ENCODE assay signal across 40 mouse cellular contexts in the genomic region with DNA sequence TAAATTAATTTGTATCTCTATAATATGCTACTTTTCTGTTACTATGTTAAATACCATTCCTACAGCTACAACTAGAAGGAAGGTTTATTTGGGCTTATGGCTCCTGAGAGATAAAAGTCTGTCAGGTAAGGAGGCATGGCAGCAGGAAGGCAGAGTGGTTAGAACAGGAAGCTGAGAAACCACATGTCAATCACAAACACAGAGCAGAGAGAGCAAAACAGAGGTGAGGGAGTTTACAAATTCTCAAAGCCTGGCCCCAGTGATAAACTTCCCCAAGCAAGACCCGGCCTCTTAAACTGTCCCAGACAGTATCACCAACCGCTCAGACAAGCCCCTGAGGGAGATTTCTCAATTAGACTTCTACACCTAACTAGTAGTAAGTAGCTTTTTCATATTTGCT. TPM values are rescaled to one million over a fixed set of nuclear protein-coding genes. Genes with fewer than 3 reads are reported as not detected.
"Had no signal": no experiment of that assay in that cellular context is flagged by ENCODE, and none has a peak within 500 bp of the region (broad histone marks: within the 10 kb centered on the region; RNA-seq: fewer than 3 reads in every experiment).

No protein-coding gene starts in this region.

- H3K4me3 ChIP-seq: heart, adult 2 months; heart, embryonic 13.5 days; heart, embryonic 15.5 days; hindbrain, embryonic 13.5 days; hindbrain, embryonic 15.5 days; intestine, embryonic 15.5 days; layer of hippocampus, adult 2 months; left cerebral cortex, adult 2 months; limb, embryonic 10.5 days; limb, embryonic 12.5 days; liver, embryonic 13.5 days had no signal

- H3K4me1 ChIP-seq: heart, embryonic 13.5 days; heart, embryonic 15.5 days; hindbrain, embryonic 13.5 days; hindbrain, embryonic 15.5 days; intestine, embryonic 15.5 days; limb, embryonic 10.5 days; limb, embryonic 12.5 days; liver, embryonic 13.5 days had no signal

- H3K9ac ChIP-seq: heart, embryonic 13.5 days; heart, embryonic 15.5 days; hindbrain, embryonic 13.5 days; hindbrain, embryonic 15.5 days; intestine, embryonic 15.5 days; limb, embryonic 12.5 days; liver, embryonic 13.5 days had no signal

- H3K27ac ChIP-seq: heart, adult 2 months; heart, embryonic 13.5 days; heart, embryonic 15.5 days; hindbrain, embryonic 13.5 days; hindbrain, embryonic 15.5 days; hindbrain, postnatal 0 days; intestine, embryonic 15.5 days; layer of hippocampus, adult 2 months; left cerebral cortex, adult 2 months; limb, embryonic 10.5 days; limb, embryonic 12.5 days; liver, embryonic 13.5 days had no signal

- H3K9me3 ChIP-seq: heart, embryonic 13.5 days; heart, embryonic 15.5 days; hindbrain, embryonic 13.5 days; hindbrain, embryonic 15.5 days; intestine, embryonic 15.5 days; limb, embryonic 10.5 days; limb, embryonic 12.5 days; liver, embryonic 13.5 days had no signal

- H3K36me3 ChIP-seq: heart, embryonic 13.5 days; heart, embryonic 15.5 days; hindbrain, embryonic 13.5 days; hindbrain, embryonic 15.5 days; intestine, embryonic 15.5 days; limb, embryonic 10.5 days; limb, embryonic 12.5 days; liver, embryonic 13.5 days had no signal

- DNase-seq: gastrocnemius, postnatal 14 days; gastrocnemius, postnatal 36 days; heart, adult 11 months; heart, adult 2 months; heart, postnatal 14 days; heart, postnatal 36 days; kidney, adult 18-20 months; kidney, adult 8-10 months; kidney, postnatal 10 days; kidney, postnatal 25 days; kidney, postnatal 4 days; liver; liver, embryonic 13.5 days had no signal

- H3K27me3 ChIP-seq: heart, embryonic 15.5 days; hindbrain, embryonic 13.5 days; hindbrain, embryonic 15.5 days; intestine, embryonic 15.5 days; limb, embryonic 12.5 days; liver, embryonic 13.5 days had no signal

RNA-seq across cellular contexts. Expression of a gene that starts 20.9 kb away (rescaled TPM):
- total RNA-seq: gastrocnemius, adult 18-20 months; gastrocnemius, adult 8-10 months; gastrocnemius, postnatal 14 days; gastrocnemius, postnatal 36 days; heart, adult 2 months; heart, postnatal 14 days; heart, postnatal 36 days; hematopoietic stem cell, adult 5-6 weeks; hindbrain, postnatal 0 days; layer of hippocampus, adult 2 months; layer of hippocampus, postnatal 10 days; layer of hippocampus, postnatal 25 days; left cerebral cortex, adult 2 months; left cerebral cortex, postnatal 14 days; left cerebral cortex, postnatal 36 days had no signal
- polyA plus RNA-seq: gonadal fat pad, adult 2 months; heart, adult 2 months; heart, embryonic 11.5 days; heart, embryonic 13.5 days; heart, embryonic 15.5 days; heart, postnatal 0 days; hindbrain, embryonic 11.5 days; hindbrain, embryonic 13.5 days; hindbrain, embryonic 15.5 days; hindbrain, postnatal 0 days; inflammation-experienced regulatory T-cells, adult 6 months; intestine, embryonic 15.5 days; intestine, postnatal 0 days; kidney, embryonic 14.5 days; kidney, embryonic 16.5 days; limb, embryonic 10.5 days; limb, embryonic 12.5 days; limb, embryonic 14.5 days; liver, embryonic 11.5 days; liver, embryonic 13.5 days had no signal
